Mouse (Mus musculus): Measurements from ENCODE around the gene Dnajb14.

DNA sequence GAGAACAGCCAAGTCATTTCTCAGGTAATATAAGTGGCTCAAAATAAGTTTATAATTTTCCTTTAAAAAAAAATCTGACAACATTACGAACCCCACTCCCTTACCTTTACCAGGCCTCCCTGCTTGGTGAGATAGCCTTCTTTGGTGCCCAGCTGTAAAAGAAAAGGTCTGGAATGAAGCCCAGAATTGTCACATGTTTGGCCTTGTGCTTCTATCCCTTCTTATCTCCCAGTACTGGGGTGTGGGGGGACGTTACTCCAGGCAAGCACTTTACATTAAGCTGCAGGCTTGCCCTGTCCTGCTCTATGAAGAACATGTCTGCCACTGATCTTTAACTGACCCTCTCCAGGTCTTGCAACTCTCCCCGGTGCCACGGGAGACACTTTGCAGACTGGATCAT is 73.3 kb downstream of the Dnajb14 start:
- no peak for TF ChIP-seq CTCF (IDR thresholded peaks at IDR 0.05; ENCODE audit: insufficient read depth, low read length)
- no peak for TF ChIP-seq POLR2A (IDR thresholded peaks at IDR 0.05; ENCODE audit: borderline replicate concordance, extremely low read depth, low read depth, low read length)
